Mouse (Mus musculus): ENCODE data around the gene Pp2d1. TPM values are rescaled to one million over a fixed set of nuclear protein-coding genes. Genes with fewer than 3 reads are reported as not detected.

The Pp2d1 gene
- polyA plus RNA-seq, 1 experiment, result not detected

GRCm38 (mm10) chr17:53462603-53463495 is 76.4 kb downstream of the Pp2d1 start, which contains the start of gene Efhb:
TSS of gene Efhb (minus strand) at chr17:53463321.
- Histone ChIP-seq H3K36me3 (ENCODE audit: control insufficient read depth, insufficient read depth, low read length) (no peaks in the 10 kb centered on the region), H3K27ac (ENCODE audit: insufficient read depth, low read length) (no peak within 1 kb of the TSS), H3K4me3 (ENCODE audit: extremely low read depth, insufficient read depth, insufficient read length) (peak within 1 kb of the TSS; percentile 30; the same call in 1 of the 2 replicates), H3K4me1 (ENCODE audit: control insufficient read depth, insufficient read depth, insufficient read length) (no peaks in the 10 kb centered on the region), H3K27me3 (ENCODE audit: control insufficient read depth, insufficient read depth, low read length) (no peaks in the 10 kb centered on the region; the same call in 1 of the 2 replicates)
- DNase-seq (ENCODE audit: low read depth in 1 of 2, low spot score in 2 of 2), result peak; percentile 23 to 47
- no peak for TF ChIP-seq POLR2A (IDR thresholded peaks at IDR 0.05; ENCODE audit: low read depth, low read length)
- no peak for TF ChIP-seq CTCF (IDR thresholded peaks at IDR 0.05; ENCODE audit: extremely low read depth, insufficient read depth, insufficient read length, insufficient replicate concordance)
- WGBS, result 37% methylated on average over 26 of the region's 26 CpGs

Other genes with a start within 250 kb of the Pp2d1 start
- gene Efhb, start 76.1 kb downstream of the Pp2d1 start, polyA plus RNA-seq (2012; rRNA removed), result 0.04 TPM in 2 replicates
- 3.2 and 3.4 TPM in 2 replicates for gene Rab5a, start 60.2 kb downstream of the Pp2d1 start, polyA plus RNA-seq (2012; rRNA removed)
- gene Kat2b, start 27.4 kb upstream of the Pp2d1 start, polyA plus RNA-seq (2012; rRNA removed), result 5.0 and 5.2 TPM in 2 replicates
- 0.39 and 0.50 TPM in 2 replicates for gene Sgo1, start 149.9 kb upstream of the Pp2d1 start, polyA plus RNA-seq (2012; rRNA removed)